Mouse (Mus musculus) forebrain, embryonic 11.5 days (tissue): ENCODE measurements at regions not wholly inside any gene's neighbourhood (a gene's known extent, or its start where the extent isn't known, plus 50 kb on each side); places are given as distances from the start of the nearest gene placed in this dataset.

Experiments
- ATAC-seq: fragments of 200-750 bp; cut with Nextera tagmentation; replicated peaks from 2 replicates; pipeline ENCODE4 v1.8.0; 2017; ENCODE audit warnings: moderate TSS enrichment; ENCODE audit not compliant: low FRiP score
- DNase-seq: peaks from one replicate; pipeline ENCODE4 v3.0.0-alpha.2; 2017; ENCODE audit warnings: low spot score
- H3K27ac ChIP-seq: fragments of 300-500 bp; sonication (generic); 2 replicates; pipeline ENCODE4 v1.5.1; 2014; ENCODE audit warnings: low read depth, low read length
- H3K27me3 ChIP-seq: fragments of 300-500 bp; sonication (generic); 2 replicates; pipeline ENCODE4 v1.6.1; 2014; ENCODE audit warnings: mild to moderate bottlenecking, low read length, mixed read lengths; ENCODE audit not compliant: control insufficient read depth, insufficient read depth
- H3K36me3 ChIP-seq: fragments of 300-500 bp; sonication (generic); 2 replicates; pipeline ENCODE4 v1.6.1; 2014; ENCODE audit warnings: mild to moderate bottlenecking, low read length, moderate library complexity, mixed read lengths; ENCODE audit not compliant: control insufficient read depth, insufficient read depth
- H3K4me1 ChIP-seq: fragments of 300-500 bp; sonication (generic); replicated peaks from 2 replicates; pipeline ENCODE4 v1.6.1; 2014; ENCODE audit warnings: low read length, mixed read lengths; ENCODE audit not compliant: control insufficient read depth, insufficient read depth
- H3K4me2 ChIP-seq: fragments of 300-500 bp; sonication (generic); 2 replicates; pipeline ENCODE4 v1.6.1; 2014; ENCODE audit warnings: low read depth, mild to moderate bottlenecking, low read length, moderate library complexity, mixed read lengths; ENCODE audit not compliant: severe bottlenecking
- H3K4me3 ChIP-seq: fragments of 300-500 bp; sonication (generic); 2 replicates; pipeline ENCODE4 v1.5.1; 2014; ENCODE audit warnings: low read depth, low read length
- H3K9ac ChIP-seq: fragments of 300-500 bp; sonication (generic); 2 replicates; pipeline ENCODE4 v1.6.1; 2014; ENCODE audit warnings: low read length
- H3K9me3 ChIP-seq: fragments of 300-500 bp; sonication (generic); 2 replicates; pipeline ENCODE4 v1.6.1; 2016; ENCODE audit warnings: low read length, mixed read lengths; ENCODE audit not compliant: control insufficient read depth
- WGBS: fragments of 180-500 bp; shearing (Covaris S2); extraction: QIAGEN DNeasy Blood & Tissue Kit; methylation state at CpG from one replicate; pipeline ENCODE4 v1.1.7; 2014; 5-methylcytosine and 5-hydroxymethylcytosine counted together

DNA sequence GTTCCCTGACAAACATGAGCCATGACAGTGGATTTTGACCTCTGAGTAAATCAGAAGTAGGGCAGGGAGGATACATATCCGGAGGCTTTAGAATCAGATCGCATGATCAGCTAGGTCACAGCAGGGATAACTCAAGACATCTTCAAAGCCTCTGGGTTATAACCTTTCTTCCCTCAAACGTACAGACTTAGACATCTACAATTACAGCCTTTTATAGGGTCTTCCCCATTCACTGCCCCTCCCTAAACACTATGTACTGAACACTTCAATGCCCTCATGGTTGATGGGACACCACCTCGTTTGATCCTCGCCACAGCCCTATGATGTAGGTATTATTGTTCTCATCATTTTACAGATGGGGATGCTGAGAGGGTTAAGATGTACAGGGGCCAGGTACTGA is 163.8 kb upstream of the Mpped2 start:
- no peaks in the 10 kb centered on the region for H3K9me3 ChIP-seq
- ATAC-seq (no peak), DNase-seq (no peak)
- H3K4me3 ChIP-seq, result no peak overlapping the region
- no peak overlapping the region for H3K4me2 ChIP-seq
- WGBS, result 66% methylated on average over 5 of the region's 5 CpGs
- H3K4me1 ChIP-seq, result no peaks in the 10 kb centered on the region
- no peaks in the 10 kb centered on the region for H3K36me3 ChIP-seq
- H3K27me3 ChIP-seq, result no peaks in the 10 kb centered on the region
- no peak overlapping the region for H3K9ac ChIP-seq
- no peak overlapping the region for H3K27ac ChIP-seq

DNA sequence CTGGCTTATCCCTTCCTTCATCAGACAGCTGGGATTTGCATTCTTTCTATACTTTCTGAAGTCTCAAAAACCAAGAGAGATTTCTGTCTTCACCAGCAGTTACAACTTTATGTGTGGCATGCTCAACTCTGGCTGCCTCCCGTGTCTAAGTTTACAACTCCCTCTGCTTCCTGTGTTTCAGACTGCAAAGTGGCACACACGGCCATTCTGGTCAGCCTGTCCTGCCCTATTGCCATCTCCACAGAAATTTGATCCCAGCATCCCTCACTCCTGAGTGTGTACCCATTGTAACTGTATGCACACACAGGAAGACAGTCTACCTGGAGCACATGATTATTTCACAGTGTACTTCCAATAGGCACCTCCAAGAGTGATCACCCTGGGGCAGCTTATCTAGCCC is 163.3 kb upstream of the Mpped2 start:
- Histone ChIP-seq H3K9me3 (no peaks in the 10 kb centered on the region), H3K9ac (no peak overlapping the region), H3K27me3 (no peaks in the 10 kb centered on the region), H3K4me2 (no peak overlapping the region), H3K4me3 (no peak overlapping the region), H3K4me1 (no peaks in the 10 kb centered on the region), H3K36me3 (no peaks in the 10 kb centered on the region), H3K27ac (no peak overlapping the region)
- DNase-seq, result no peak
- 77% methylated on average over 2 of the region's 2 CpGs for WGBS
- ATAC-seq, result no peak

DNA sequence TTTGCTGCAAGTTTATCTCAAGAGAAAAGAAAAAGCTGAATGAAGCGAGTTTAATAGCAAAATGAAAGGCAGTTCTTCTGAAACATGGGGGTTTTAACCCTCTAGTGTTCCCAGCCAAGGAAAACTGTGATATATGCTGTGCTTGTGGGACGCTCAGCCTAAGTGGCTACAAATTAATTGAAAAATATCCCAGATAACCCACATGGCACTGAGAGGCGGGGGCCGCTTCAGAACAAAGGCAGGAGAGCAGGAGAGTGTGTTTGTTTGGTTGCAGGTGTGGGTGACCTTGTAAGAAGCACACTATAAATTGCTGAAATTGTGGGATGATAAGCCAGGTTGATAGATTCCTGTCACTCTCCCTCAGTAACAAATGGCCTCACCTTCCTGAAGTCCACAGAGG is 154.7 kb upstream of the Mpped2 start:
- 82% methylated on average over 4 of the region's 4 CpGs for WGBS
- no peak for ATAC-seq
- Histone ChIP-seq H3K27ac (no peak overlapping the region), H3K27me3 (no peaks in the 10 kb centered on the region), H3K4me1 (no peaks in the 10 kb centered on the region), H3K36me3 (no peaks in the 10 kb centered on the region), H3K9ac (no peak overlapping the region), H3K4me3 (no peak overlapping the region), H3K9me3 (no peaks in the 10 kb centered on the region), H3K4me2 (no peak overlapping the region)
- no peak for DNase-seq

DNA sequence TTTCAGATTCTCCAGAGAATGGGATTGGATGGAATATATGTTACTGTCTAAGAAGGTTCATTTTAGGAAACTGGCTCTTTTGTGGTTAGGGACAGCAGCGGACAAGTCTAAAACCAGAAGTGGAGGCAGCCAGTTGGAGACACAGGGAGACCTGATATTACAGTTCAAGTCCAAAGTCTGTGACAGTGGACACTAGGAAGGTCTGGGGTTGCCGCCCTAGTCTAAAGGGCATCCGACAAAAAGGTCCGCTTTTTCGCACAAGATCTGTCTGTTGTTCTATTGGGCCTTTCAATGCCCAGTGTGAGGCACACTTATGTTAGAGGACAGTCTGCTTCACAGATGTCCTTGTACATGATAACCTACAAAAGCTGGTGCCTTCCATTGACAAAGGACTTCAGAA is 152.9 kb upstream of the Mpped2 start:
- H3K9ac ChIP-seq, result no peak overlapping the region
- no peak overlapping the region for H3K4me3 ChIP-seq
- DNase-seq, result no peak
- no peaks in the 10 kb centered on the region for H3K9me3 ChIP-seq
- no peak overlapping the region for H3K27ac ChIP-seq
- H3K4me2 ChIP-seq, result no peak overlapping the region
- H3K4me1 ChIP-seq, result no peaks in the 10 kb centered on the region
- ATAC-seq, result no peak
- no peaks in the 10 kb centered on the region for H3K36me3 ChIP-seq
- 97% methylated on average over 5 of the region's 5 CpGs for WGBS
- H3K27me3 ChIP-seq, result no peaks in the 10 kb centered on the region

DNA sequence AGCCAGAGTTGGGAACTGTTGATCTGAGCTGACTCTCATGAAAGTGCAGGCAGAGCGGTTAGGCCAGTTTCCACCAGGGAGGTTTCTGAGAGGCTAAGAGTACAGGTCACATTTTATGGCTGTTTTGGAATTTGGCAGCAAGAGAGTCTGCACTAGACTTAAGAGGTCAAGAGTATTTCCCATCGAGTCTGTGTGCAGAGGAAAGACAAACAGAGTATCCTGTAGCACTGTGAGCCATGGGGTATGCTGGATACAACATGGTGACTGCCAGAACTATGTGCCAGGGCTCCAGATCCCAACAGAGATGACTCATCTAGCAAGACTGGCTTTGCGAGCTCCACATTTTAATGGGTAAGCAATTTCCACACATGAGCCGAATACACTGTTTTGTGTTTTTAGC is 146.0 kb upstream of the Mpped2 start:
- 86% methylated on average over 4 of the region's 4 CpGs for WGBS

DNA sequence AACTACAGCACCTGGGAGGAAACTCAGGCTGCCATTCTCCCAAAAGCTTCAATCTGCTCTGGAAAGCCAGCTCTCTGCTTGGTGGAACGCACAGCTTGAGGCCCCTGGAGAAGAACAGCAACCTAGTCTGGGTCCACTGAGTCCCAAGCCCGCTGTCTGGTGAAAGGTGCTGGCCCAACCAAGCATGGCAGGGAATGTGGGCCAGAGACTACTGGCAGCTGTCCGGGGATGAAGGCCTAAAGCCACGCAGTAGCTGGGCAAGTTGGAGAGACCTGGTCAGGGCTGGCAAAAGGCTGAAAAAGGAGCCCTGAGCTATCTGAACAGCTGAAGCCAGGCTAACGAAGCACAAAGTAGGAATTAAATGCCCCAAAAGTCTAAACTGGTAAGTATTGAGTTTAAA is 139.4 kb upstream of the Mpped2 start:
- H3K36me3 ChIP-seq, result no peaks in the 10 kb centered on the region
- H3K4me1 ChIP-seq, result no peaks in the 10 kb centered on the region
- no peaks in the 10 kb centered on the region for H3K27me3 ChIP-seq
- H3K9me3 ChIP-seq, result no peaks in the 10 kb centered on the region
- no peak overlapping the region for H3K4me3 ChIP-seq
- no peak for ATAC-seq
- no peak overlapping the region for H3K4me2 ChIP-seq
- no peak for DNase-seq
- H3K27ac ChIP-seq, result no peak overlapping the region
- WGBS, result 83% methylated on average over 5 of the region's 5 CpGs
- no peak overlapping the region for H3K9ac ChIP-seq

More for the DNA sequence above, 146.0 kb upstream of the Mpped2 start:
- Histone ChIP-seq H3K36me3 (no peaks in the 10 kb centered on the region), H3K9me3 (no peaks in the 10 kb centered on the region), H3K27ac (no peak overlapping the region), H3K4me1 (no peaks in the 10 kb centered on the region), H3K27me3 (no peaks in the 10 kb centered on the region), H3K9ac (no peak overlapping the region), H3K4me2 (no peak overlapping the region), H3K4me3 (no peak overlapping the region)
- DNase-seq (no peak), ATAC-seq (no peak)

DNA sequence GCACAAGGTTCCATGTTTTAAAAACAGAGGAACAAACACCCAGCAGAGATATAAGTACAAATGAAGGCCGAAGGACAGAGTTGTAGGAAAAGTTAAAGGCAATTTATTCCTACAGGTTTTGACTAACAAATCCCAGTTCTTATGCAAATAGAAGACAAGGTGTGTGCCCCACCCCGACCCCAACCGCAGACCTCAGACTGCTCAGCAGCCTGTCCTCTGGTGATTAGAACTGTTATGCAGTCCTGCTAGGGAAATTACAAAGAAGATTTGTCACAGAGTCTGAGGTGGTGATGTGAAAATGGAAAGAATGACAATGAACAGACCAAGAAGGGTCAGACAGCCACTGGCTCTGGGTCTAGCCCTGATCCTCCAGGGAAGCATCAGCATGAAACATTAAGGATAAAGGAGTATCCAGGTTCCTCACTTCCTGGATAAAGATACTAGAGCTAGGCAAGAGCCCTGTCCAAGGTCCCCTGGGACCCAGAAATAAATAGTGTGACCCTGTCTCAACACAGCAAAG is 131.4 kb upstream of the Mpped2 start:
- no peaks in the 10 kb centered on the region for H3K4me1 ChIP-seq
- H3K4me3 ChIP-seq, result no peak overlapping the region
- ATAC-seq (no peak), DNase-seq (no peak)
- no peak overlapping the region for H3K4me2 ChIP-seq
- whole genome bisulfite sequencing, result 74% methylated on average over 3 of the region's 3 CpGs
- H3K9ac ChIP-seq, result no peak overlapping the region
- no peaks in the 10 kb centered on the region for H3K9me3 ChIP-seq
- H3K27ac ChIP-seq, result no peak overlapping the region
- H3K27me3 ChIP-seq, result no peaks in the 10 kb centered on the region
- H3K36me3 ChIP-seq, result no peaks in the 10 kb centered on the region

DNA sequence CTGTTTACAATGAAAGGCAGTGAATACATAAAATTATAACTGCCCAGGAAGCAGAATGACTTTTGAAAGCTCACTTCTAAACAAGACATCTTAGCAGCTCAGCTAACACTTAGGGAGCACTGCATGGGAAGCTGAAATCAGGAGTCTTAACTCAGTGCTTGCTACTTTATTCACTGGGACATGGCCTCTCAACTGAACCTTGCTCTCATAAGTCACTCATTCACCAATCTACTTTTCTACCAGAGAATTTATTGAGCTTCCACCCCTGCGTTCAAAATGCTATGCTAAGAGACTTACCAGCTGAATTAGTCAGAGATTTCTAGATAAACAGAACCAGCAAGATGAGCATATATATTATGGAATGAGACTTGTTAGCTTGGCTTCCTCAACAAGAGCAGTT is 122.8 kb upstream of the Mpped2 start:
- ATAC-seq (no peak), DNase-seq (no peak)
- no peaks in the 10 kb centered on the region for H3K4me1 ChIP-seq
- no peak overlapping the region for H3K4me2 ChIP-seq
- 97% methylated on average over 1 of the region's 1 CpGs for WGBS
- no peak overlapping the region for H3K4me3 ChIP-seq
- no peaks in the 10 kb centered on the region for H3K9me3 ChIP-seq
- H3K36me3 ChIP-seq, result no peaks in the 10 kb centered on the region
- no peak overlapping the region for H3K9ac ChIP-seq
- no peaks in the 10 kb centered on the region for H3K27me3 ChIP-seq
- no peak overlapping the region for H3K27ac ChIP-seq

DNA sequence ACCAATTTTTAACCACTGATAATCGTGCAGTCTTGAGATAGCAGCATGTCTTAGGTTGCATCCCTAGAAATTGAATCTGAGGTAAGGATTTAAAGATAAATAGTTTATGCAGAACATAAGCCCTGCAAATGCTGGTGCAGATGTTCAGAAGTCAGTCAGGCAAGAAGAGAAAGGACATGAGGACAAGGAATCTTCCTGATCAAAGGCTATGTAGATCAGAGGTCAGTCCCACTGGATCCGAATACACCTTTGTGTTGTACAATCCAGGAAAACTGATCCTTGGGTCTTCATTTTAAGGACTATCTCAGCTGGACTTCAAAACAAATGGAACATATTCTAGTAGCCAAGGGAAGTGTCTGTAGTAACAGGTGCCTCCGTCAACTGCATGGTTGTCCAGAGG is 121.7 kb upstream of the Mpped2 start:
- H3K36me3 ChIP-seq, result no peaks in the 10 kb centered on the region
- H3K4me2 ChIP-seq, result no peak overlapping the region
- no peak for DNase-seq
- 85% methylated on average over 3 of the region's 3 CpGs for WGBS
- no peaks in the 10 kb centered on the region for H3K9me3 ChIP-seq
- H3K27me3 ChIP-seq, result no peaks in the 10 kb centered on the region
- H3K4me1 ChIP-seq, result no peaks in the 10 kb centered on the region
- ATAC-seq, result no peak
- no peak overlapping the region for H3K9ac ChIP-seq
- H3K4me3 ChIP-seq, result no peak overlapping the region
- H3K27ac ChIP-seq, result no peak overlapping the region
